Mouse (Mus musculus): ENCODE measurements at regions not wholly inside any gene's neighbourhood (a gene's known extent, or its start where the extent isn't known, plus 50 kb on each side); places are given as distances from the start of the nearest gene placed in this dataset.

GRCm38 (mm10) chr13:57281941-57282710 lies 386.3 kb upstream of the Trpc7 start:
- DNase-seq: no peak

GRCm38 (mm10) chr13:57281504-57281903 lies 385.7 kb upstream of the Trpc7 start:
- peak; percentile 21 to 54 for DNase-seq

GRCm38 (mm10) chr13:57278580-57278979 lies 382.8 kb upstream of the Trpc7 start:
- DNase-seq: peak; percentile 16 to 21

GRCm38 (mm10) chr13:57277076-57277475 lies 381.3 kb upstream of the Trpc7 start:
- DNase-seq: peak in 1 of 2 experiments; percentile 30

GRCm38 (mm10) chr13:57275871-57276270 lies 380.1 kb upstream of the Trpc7 start:
- DNase-seq: no peak

GRCm38 (mm10) chr13:57273593-57273992 lies 377.8 kb upstream of the Trpc7 start:
- no peak for DNase-seq

GRCm38 (mm10) chr13:57269614-57270013 lies 373.8 kb upstream of the Trpc7 start:
- DNase-seq: peak; percentile 25 to 47

- DNase-seq: peak; percentile 74 to 87
These were observed 364.1 kb upstream of the Trpc7 start for GRCm38 (mm10) chr13:57259920-57260319.

- no peak for DNase-seq
These were observed 363.7 kb upstream of the Trpc7 start for GRCm38 (mm10) chr13:57259474-57259873.

- DNase-seq: no peak
These were observed 360.1 kb upstream of the Trpc7 start for GRCm38 (mm10) chr13:57255920-57256319.

- DNase-seq: peak in 1 of 2 experiments; percentile 16
These were observed 354.1 kb upstream of the Trpc7 start for GRCm38 (mm10) chr13:57249851-57250250.

GRCm38 (mm10) chr13:57249401-57249800 lies 353.6 kb upstream of the Trpc7 start:
- DNase-seq: no peak

- peak; percentile 32 to 48 for DNase-seq
These were observed 350.6 kb upstream of the Trpc7 start for GRCm38 (mm10) chr13:57246238-57246963.

GRCm38 (mm10) chr13:57236917-57237316 lies 341.1 kb upstream of the Trpc7 start:
- DNase-seq: no peak

- DNase-seq: no peak
These were observed 340.4 kb upstream of the Trpc7 start for GRCm38 (mm10) chr13:57236211-57236610.

- DNase-seq: no peak
These were observed 337.1 kb upstream of the Trpc7 start for GRCm38 (mm10) chr13:57232906-57233305.

GRCm38 (mm10) chr13:57231666-57232065 lies 335.9 kb upstream of the Trpc7 start:
- DNase-seq: peak in 1 of 2 experiments; percentile 6

GRCm38 (mm10) chr13:57230253-57230652 lies 334.5 kb upstream of the Trpc7 start:
- no peak for DNase-seq

- no peak for DNase-seq
These were observed 325.3 kb upstream of the Trpc7 start for GRCm38 (mm10) chr13:57221092-57221491.

- DNase-seq: no peak
These were observed 320.4 kb upstream of the Trpc7 start for GRCm38 (mm10) chr13:57216161-57216560.

GRCm38 (mm10) chr13:57212251-57212650 lies 316.5 kb upstream of the Trpc7 start:
- DNase-seq: no peak

- peak; percentile 10 to 12 for DNase-seq
These were observed 295.4 kb upstream of the Trpc7 start for GRCm38 (mm10) chr13:57191195-57191594.

GRCm38 (mm10) chr13:57189246-57189645 lies 293.5 kb upstream of the Trpc7 start:
- no peak for DNase-seq

GRCm38 (mm10) chr13:57186168-57186567 lies 290.4 kb upstream of the Trpc7 start:
- no peak for DNase-seq

Measured in cerebellum, adult 18-20 months (tissue).